ENCODE assay signal across 11 mouse cellular contexts in the genomic region with DNA sequence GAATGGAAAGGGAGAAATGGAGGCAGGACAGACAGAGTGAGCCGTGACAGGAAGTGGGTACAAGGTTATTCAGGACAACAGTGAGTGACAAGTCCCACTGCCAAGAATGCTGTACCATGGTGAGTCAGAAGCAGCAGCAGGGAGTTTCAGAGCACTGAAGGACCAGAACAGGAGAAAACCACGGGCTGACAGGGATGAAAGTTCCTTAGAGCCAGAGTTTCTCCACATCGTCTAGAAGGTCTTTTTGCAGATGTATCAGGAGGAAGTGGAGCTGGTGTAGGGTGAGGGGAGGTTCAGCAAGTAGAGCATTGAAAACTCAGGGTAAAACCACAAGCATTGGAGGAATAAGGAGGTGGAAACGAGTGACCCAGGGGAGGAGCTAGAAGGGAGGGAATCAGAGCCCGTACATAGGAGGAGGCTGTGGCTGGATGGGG. TPM values are rescaled to one million over a fixed set of nuclear protein-coding genes. Genes with fewer than 3 reads are reported as not detected.
A peak's percentile ranks its signal among the peaks of the same experiment; 100 is the strongest.
DNase-seq lines count a peak whose midpoint lies in the region; ATAC-seq and TF ChIP-seq lines count a peak whose summit lies in the region.
"Had no signal": no experiment of that assay in that cellular context is flagged by ENCODE, and none has a peak within 500 bp of the region (broad histone marks: within the 10 kb centered on the region; RNA-seq: fewer than 3 reads in every experiment).

No protein-coding gene starts in this region.

- peak overlapping the region; percentile 8; the same call in 1 of the 2 replicates for H3K9ac ChIP-seq in intestine, embryonic 15.5 days
- H3K9ac ChIP-seq: neural tube, embryonic 12.5 days had no signal

- no peaks in the 10 kb centered on the region for H3K9me3 ChIP-seq in intestine, embryonic 15.5 days
- no peaks in the 10 kb centered on the region for H3K9me3 ChIP-seq in hindbrain, embryonic 10.5 days
- H3K9me3 ChIP-seq: neural tube, embryonic 12.5 days had no signal

- no peak overlapping the region for H3K4me3 ChIP-seq in testis, adult 2 months (ENCODE audit: control insufficient read depth, low read depth, low read length)
- no peak overlapping the region for H3K4me3 ChIP-seq in intestine, embryonic 15.5 days (replicated peaks)
- no peak overlapping the region for H3K4me3 ChIP-seq in hindbrain, embryonic 10.5 days
- H3K4me3 ChIP-seq: left cerebral cortex, adult 2 months; neural tube, embryonic 12.5 days had no signal

- WGBS in intestine, embryonic 15.5 days = 25% methylated on average over 5 of the region's 5 CpGs
- WGBS in hindbrain, embryonic 10.5 days = 43% methylated on average over 5 of the region's 5 CpGs

- no peaks in the 10 kb centered on the region for H3K36me3 ChIP-seq in testis, adult 2 months (ENCODE audit: control insufficient read depth, insufficient read depth, low read length)
- H3K36me3 ChIP-seq in intestine, embryonic 15.5 days = no peaks in the 10 kb centered on the region
- no peaks in the 10 kb centered on the region for H3K36me3 ChIP-seq in hindbrain, embryonic 10.5 days
- H3K36me3 ChIP-seq: neural tube, embryonic 12.5 days had no signal

- no peaks in the 10 kb centered on the region for H3K4me1 ChIP-seq in testis, adult 2 months (ENCODE audit: control insufficient read depth, insufficient read depth, low read length)
- H3K4me1 ChIP-seq in intestine, embryonic 15.5 days (replicated peaks) = peaks cover 6% of the 10 kb centered on the region; the same call in 1 of the 2 replicates
- H3K4me1 ChIP-seq in hindbrain, embryonic 10.5 days (replicated peaks) = peaks cover 17% of the 10 kb centered on the region
- H3K4me1 ChIP-seq: neural tube, embryonic 12.5 days had no signal

- no peaks in the 10 kb centered on the region for H3K27me3 ChIP-seq in testis, adult 2 months (ENCODE audit: control insufficient read depth, insufficient read depth, low read length)
- no peaks in the 10 kb centered on the region for H3K27me3 ChIP-seq in intestine, embryonic 15.5 days (replicated peaks)
- H3K27me3 ChIP-seq in hindbrain, embryonic 10.5 days (ENCODE audit: insufficient read depth, poor library complexity, severe bottlenecking) = no peaks in the 10 kb centered on the region
- H3K27me3 ChIP-seq: neural tube, embryonic 12.5 days had no signal

- peak; percentile 47 for DNase-seq in adrenal gland, postnatal 14 days
- DNase-seq in adrenal gland, adult 18-20 months (ENCODE audit: low spot score in 2 of 2) = no peak
- DNase-seq in testis, postnatal 14 days (ENCODE audit: low spot score) = no peak
- DNase-seq in spleen, adult 12 weeks (ENCODE audit: low spot score) = no peak
- no peak for DNase-seq in urinary bladder, postnatal 4 days (ENCODE audit: low spot score in 2 of 2)
- no peak for DNase-seq in hindbrain, embryonic 10.5 days (ENCODE audit: low spot score)
- DNase-seq: cerebellum, adult 18-20 months had no signal

- H3K4me2 ChIP-seq in intestine, embryonic 15.5 days (replicated peaks) = peak overlapping the region; percentile 22; the same call in 1 of the 2 replicates
- H3K4me2 ChIP-seq: neural tube, embryonic 12.5 days had no signal

- TF ChIP-seq CTCF in testis, adult 2 months (IDR thresholded peaks at IDR 0.05; ENCODE audit: control insufficient read depth, insufficient read depth, insufficient replicate concordance, low read depth, low read length) = no peak

- peak overlapping the region; percentile 57 for H3K27ac ChIP-seq in testis, adult 2 months (ENCODE audit: control insufficient read depth, insufficient read depth, low read depth, low read length)
- H3K27ac ChIP-seq in intestine, embryonic 15.5 days = peak overlapping the region; percentile 72
- H3K27ac ChIP-seq in hindbrain, embryonic 10.5 days = no peak overlapping the region
- H3K27ac ChIP-seq: left cerebral cortex, adult 2 months; neural tube, embryonic 12.5 days had no signal

- peak; percentile 63 for ATAC-seq in intestine, embryonic 15.5 days

- TF ChIP-seq POLR2A in testis, adult 2 months (IDR thresholded peaks at IDR 0.05; ENCODE audit: control insufficient read depth, low read depth, low read length) = no peak

RNA-seq across cellular contexts. Expression of gene Rarres2, which starts 6.6 kb away (rescaled TPM):
- 74.2 and 241 TPM in 2 replicates for total RNA-seq in adrenal gland, postnatal 14 days (2021)
- 100 to 1,000 TPM in 1 of 2 experiments, 10 to 100 TPM in 1; 55.3 to 165 TPM for total RNA-seq in adrenal gland, adult 18-20 months (2021)
- polyA plus RNA-seq in testis, adult 2 months (2012; rRNA removed) = 10.5 and 11.0 TPM in 2 replicates
- 87.2 and 87.9 TPM in 2 replicates for polyA plus RNA-seq in intestine, embryonic 15.5 days (2015; fragmentation: Nextera tagmentation; extraction: Ambion mirVana)
- 0.42 and 1.9 TPM in 2 replicates for polyA plus RNA-seq in hindbrain, embryonic 10.5 days (2016; fragmentation: Nextera tagmentation; extraction: Ambion mirVana)

RNA-seq across cellular contexts. Expression of gene Gm45021, which starts 10.2 kb away (rescaled TPM):
- not detected in 2 replicates for total RNA-seq in adrenal gland, postnatal 14 days (2021)
- total RNA-seq in adrenal gland, adult 18-20 months (2021) = not detected
- not detected in 2 replicates for polyA plus RNA-seq in testis, adult 2 months (2012; rRNA removed)
- polyA plus RNA-seq in intestine, embryonic 15.5 days (2015; fragmentation: Nextera tagmentation; extraction: Ambion mirVana) = not detected in 2 replicates
- not detected in 2 replicates for polyA plus RNA-seq in hindbrain, embryonic 10.5 days (2016; fragmentation: Nextera tagmentation; extraction: Ambion mirVana)
- total RNA-seq: left cerebral cortex, adult 2 months had no signal
- polyA plus RNA-seq: neural tube, embryonic 12.5 days had no signal

RNA-seq across cellular contexts. Expression of gene Repin1, which starts 14.5 kb away (rescaled TPM):
- 42.8 TPM in 2 replicates for total RNA-seq in adrenal gland, postnatal 14 days (2021)
- 10 to 100 TPM; 67.2 to 77.6 TPM for total RNA-seq in adrenal gland, adult 18-20 months (2021)
- 16.8 and 17.8 TPM in 2 replicates for polyA plus RNA-seq in testis, adult 2 months (2012; rRNA removed)
- 23.6 and 24.9 TPM in 2 replicates for polyA plus RNA-seq in intestine, embryonic 15.5 days (2015; fragmentation: Nextera tagmentation; extraction: Ambion mirVana)
- polyA plus RNA-seq in hindbrain, embryonic 10.5 days (2016; fragmentation: Nextera tagmentation; extraction: Ambion mirVana) = 55.9 and 57.2 TPM in 2 replicates

RNA-seq across cellular contexts. Expression of gene Gm44965, which starts 14.5 kb away (rescaled TPM):
- total RNA-seq in adrenal gland, postnatal 14 days (2021) = not detected in 2 replicates
- not detected for total RNA-seq in adrenal gland, adult 18-20 months (2021)
- polyA plus RNA-seq in testis, adult 2 months (2012; rRNA removed) = not detected in 2 replicates
- not detected in 2 replicates for polyA plus RNA-seq in intestine, embryonic 15.5 days (2015; fragmentation: Nextera tagmentation; extraction: Ambion mirVana)
- 1.2 TPM in 1 of 2 replicates, not detected in the other for polyA plus RNA-seq in hindbrain, embryonic 10.5 days (2016; fragmentation: Nextera tagmentation; extraction: Ambion mirVana)
- total RNA-seq: left cerebral cortex, adult 2 months had no signal
- polyA plus RNA-seq: neural tube, embryonic 12.5 days had no signal

RNA-seq across cellular contexts. Expression of gene Zfp775, which starts 22.6 kb away (rescaled TPM):
- 7.7 and 8.9 TPM in 2 replicates for total RNA-seq in adrenal gland, postnatal 14 days (2021)
- total RNA-seq in adrenal gland, adult 18-20 months (2021) = 1 to 10 TPM; 8.2 to 9.4 TPM
- polyA plus RNA-seq in testis, adult 2 months (2012; rRNA removed) = 1.8 and 1.9 TPM in 2 replicates
- 5.1 and 5.8 TPM in 2 replicates for polyA plus RNA-seq in intestine, embryonic 15.5 days (2015; fragmentation: Nextera tagmentation; extraction: Ambion mirVana)
- polyA plus RNA-seq in hindbrain, embryonic 10.5 days (2016; fragmentation: Nextera tagmentation; extraction: Ambion mirVana) = 10.5 and 12.5 TPM in 2 replicates
